In the genomic region with DNA sequence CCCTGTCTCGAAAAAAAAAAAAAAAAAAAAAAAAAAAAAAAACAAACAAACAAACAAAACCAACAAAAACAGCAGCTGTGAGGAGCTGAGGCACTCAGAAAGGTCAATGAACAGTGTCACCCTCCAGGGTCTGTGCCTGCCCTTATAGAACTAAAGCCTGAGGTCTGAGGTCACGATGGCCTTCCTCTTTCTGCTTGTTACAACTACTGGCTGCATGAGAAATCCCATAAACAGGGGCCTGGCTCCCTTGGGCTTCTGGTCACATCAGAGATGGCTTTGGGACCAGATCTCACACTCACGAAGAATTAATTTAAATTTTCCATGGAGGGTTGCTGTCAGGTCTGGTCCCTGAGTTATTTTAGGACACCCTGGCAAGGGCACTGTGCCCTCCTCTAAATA, we compare ENCODE assay signal across 17 mouse cellular contexts. TPM values are rescaled to one million over a fixed set of nuclear protein-coding genes. Genes with fewer than 3 reads are reported as not detected.
DNase-seq lines count a peak whose midpoint lies in the region; ATAC-seq and TF ChIP-seq lines count a peak whose summit lies in the region.
"Had no signal": no experiment of that assay in that cellular context is flagged by ENCODE, and none has a peak within 500 bp of the region (broad histone marks: within the 10 kb centered on the region; RNA-seq: fewer than 3 reads in every experiment).

No protein-coding gene starts in this region.

- intact Hi-C loops in gastrocnemius, adult 2 months (cut with DNase I) = no loop called here

- peak overlapping the region; percentile 85 for H3K27ac ChIP-seq in gastrocnemius, adult 2 months
- H3K27ac ChIP-seq in liver, postnatal 0 days (ENCODE audit: low read depth) = peak overlapping the region; percentile 55
- H3K27ac ChIP-seq in small intestine, adult 2 months (ENCODE audit: insufficient read depth, low read depth, low read length) = peak overlapping the region; percentile 48

- H3K4me2 ChIP-seq in liver, postnatal 0 days (ENCODE audit: low read depth, low read length) = no peak overlapping the region
- H3K4me2 ChIP-seq: lung, embryonic 14.5 days had no signal

- DNase-seq in gastrocnemius, adult 2 months = no peak
- no peak for DNase-seq in gastrocnemius, postnatal 10 days
- DNase-seq in liver, postnatal 0 days = no peak
- DNase-seq in liver = no peak
- DNase-seq in frontal cortex, postnatal 10 days (ENCODE audit: low spot score in 2 of 2) = no peak
- DNase-seq in adrenal gland, postnatal 14 days = no peak
- DNase-seq: adrenal gland, adult 8-10 months; cerebellum, adult 2 months; gastrocnemius, postnatal 36 days; lung, embryonic 14.5 days; lung, postnatal 4 days; midbrain, embryonic 14.5 days had no signal

- TF ChIP-seq EP300 in liver, postnatal 0 days (IDR thresholded peaks at IDR 0.05; ENCODE audit: low read depth) = no peak

- H3K9me3 ChIP-seq in liver, postnatal 0 days (ENCODE audit: low read length) = no peaks in the 10 kb centered on the region

- TF ChIP-seq CTCF in gastrocnemius, adult 2 months (IDR thresholded peaks at IDR 0.05) = no peak
- TF ChIP-seq CTCF in liver, postnatal 0 days (IDR thresholded peaks at IDR 0.05; ENCODE audit: low read depth) = no peak
- no peak for TF ChIP-seq CTCF in small intestine, adult 2 months (IDR thresholded peaks at IDR 0.05; ENCODE audit: extremely low read depth, insufficient read length, insufficient replicate concordance, low read depth, low read length)

- 58% methylated on average over 2 of the region's 3 CpGs for WGBS in liver, postnatal 0 days (ENCODE audit: insufficient replicate concordance)
- WGBS in small intestine, adult 2 months = 43% methylated on average over 3 of the region's 3 CpGs

- H3K4me3 ChIP-seq in gastrocnemius, adult 2 months = no peak overlapping the region
- no peak overlapping the region for H3K4me3 ChIP-seq in liver, postnatal 0 days (ENCODE audit: low read depth, low read length)
- H3K4me3 ChIP-seq in small intestine, adult 2 months (ENCODE audit: low read depth, low read length) = no peak overlapping the region

- no peak for ATAC-seq in liver, postnatal 0 days
- ATAC-seq in hematopoietic stem cell, adult 5-6 weeks (replicated peaks in 1 of 2; ENCODE audit: insufficient read depth in 1 of 2, low FRiP score in 2 of 2, low TSS enrichment in 1 of 2, low read depth in 1 of 2, poor library complexity in 2 of 2, severe bottlenecking in 2 of 2) = peak; percentile 26 to 48

- TF ChIP-seq POLR2A in small intestine, adult 2 months (IDR thresholded peaks at IDR 0.05; ENCODE audit: low read depth, low read length) = no peak

- H3K27me3 ChIP-seq in liver, postnatal 0 days (ENCODE audit: insufficient read depth, low read length) = 0 out of 2 replicates have a peak, but pooled peaks cover 4% of the 10 kb centered on the region
- H3K27me3 ChIP-seq in small intestine, adult 2 months (ENCODE audit: control insufficient read depth, insufficient read depth, low read length) = no peaks in the 10 kb centered on the region

- H3K4me1 ChIP-seq in liver, postnatal 0 days (ENCODE audit: insufficient read depth) = peaks cover 12% of the 10 kb centered on the region
- peaks cover 5% of the 10 kb centered on the region; the same call in 1 of the 2 replicates for H3K4me1 ChIP-seq in small intestine, adult 2 months (ENCODE audit: control insufficient read depth, insufficient read depth, insufficient read length, low read length)

- no peaks in the 10 kb centered on the region for H3K36me3 ChIP-seq in liver, postnatal 0 days (replicated peaks; ENCODE audit: insufficient read depth, low read length)
- no peaks in the 10 kb centered on the region for H3K36me3 ChIP-seq in small intestine, adult 2 months (ENCODE audit: control insufficient read depth, insufficient read depth, low read length)

- no peak overlapping the region for H3K9ac ChIP-seq in liver, postnatal 0 days (replicated peaks)
- H3K9ac ChIP-seq: lung, embryonic 14.5 days had no signal

RNA-seq across cellular contexts. Expression of a gene that starts 13.5 kb away (rescaled TPM):
- 1 to 10 TPM; 2.5 to 5.3 TPM for total RNA-seq in gastrocnemius, adult 2 months (2021)
- 10 to 100 TPM; 10.9 to 14.8 TPM for total RNA-seq in gastrocnemius, postnatal 10 days (2021)
- 109 and 113 TPM in 2 replicates for polyA plus RNA-seq in liver, postnatal 0 days (2015; fragmentation: Nextera tagmentation; extraction: Ambion mirVana)
- total RNA-seq in hematopoietic stem cell, adult 5-6 weeks (2017) = 169 and 212 TPM in 2 replicates
- 56.1 and 79.0 TPM in 2 replicates for polyA plus RNA-seq in small intestine, adult 2 months (2012; rRNA removed)
- 15.2 and 52.4 TPM in 2 replicates for total RNA-seq in adrenal gland, postnatal 14 days (2021)

RNA-seq across cellular contexts. Expression of a gene that starts 44.8 kb away (rescaled TPM):
- total RNA-seq in gastrocnemius, adult 2 months (2021) = not detected
- total RNA-seq in gastrocnemius, postnatal 10 days (2021) = under 1 TPM in 1 of 2 experiments, not detected in 1; 0.16 TPM
- polyA plus RNA-seq in liver, postnatal 0 days (2015; fragmentation: Nextera tagmentation; extraction: Ambion mirVana) = 0.05 TPM in 1 of 2 replicates, not detected in the other
- not detected in 2 replicates for total RNA-seq in hematopoietic stem cell, adult 5-6 weeks (2017)
- polyA plus RNA-seq in small intestine, adult 2 months (2012; rRNA removed) = 0.05 TPM in 1 of 2 replicates, not detected in the other
- total RNA-seq in adrenal gland, postnatal 14 days (2021) = not detected in 2 replicates
- total RNA-seq: adrenal gland, adult 8-10 months; gastrocnemius, postnatal 36 days; liver, adult 2 months had no signal
- polyA plus RNA-seq: hindbrain, embryonic 11.5 days; large intestine, adult 2 months; liver, adult 2 months; lung, embryonic 14.5 days; midbrain, embryonic 14.5 days had no signal
